Mouse (Mus musculus) spleen, adult 2 months (tissue): ENCODE data around the gene Dhdh.

ENCODE experiments used
- CTCF ChIP-seq: fragments of 200-500 bp; IDR thresholded peaks from 2 replicates; pipeline ENCODE4 v1.5.1; 2011; ENCODE audit warnings: mild to moderate bottlenecking, inconsistent platforms; ENCODE audit not compliant: insufficient read depth, insufficient read length, insufficient replicate concordance; ENCODE audit errors: extremely low read depth
- POLR2A ChIP-seq: fragments of 200-500 bp; IDR thresholded peaks from 2 replicates; pipeline ENCODE4 v1.6.1; 2011; ENCODE audit warnings: low read depth, low read length, inconsistent platforms

DNA sequence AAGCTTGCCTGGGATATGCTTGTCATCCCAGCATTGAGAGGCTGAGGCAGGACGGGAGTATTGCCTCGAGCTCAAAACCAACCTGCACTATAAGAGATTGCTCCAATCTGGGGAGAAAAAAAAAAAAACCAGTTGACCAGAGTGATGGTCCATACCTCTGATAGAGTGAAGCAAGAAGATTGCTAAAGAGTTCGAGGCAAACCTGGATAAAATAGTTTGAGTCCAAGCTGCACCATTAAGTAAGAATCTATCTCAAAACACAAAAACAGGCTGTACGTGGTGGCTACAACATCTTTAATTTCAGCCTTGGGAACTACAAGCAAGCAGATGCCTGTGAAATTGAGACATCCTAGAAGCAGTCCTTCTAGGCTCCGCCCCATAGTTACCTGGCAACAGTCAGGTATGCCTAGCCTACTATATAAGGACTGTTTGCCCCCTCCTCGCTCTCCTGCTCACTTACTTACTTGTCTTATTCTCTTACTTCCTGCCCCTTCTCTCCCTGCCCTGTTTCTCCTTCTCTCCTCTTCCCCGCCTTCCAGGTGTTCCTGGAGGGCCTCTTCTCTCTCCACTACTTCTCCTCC is 21.4 kb downstream of the Dhdh start:
- TF ChIP-seq CTCF = no peak
- no peak for TF ChIP-seq POLR2A
